Mouse (Mus musculus) brain, embryonic 14.5 days (tissue): Measurements from ENCODE around the gene Ccdc17.

Source experiments
- CTCF ChIP-seq: fragments of 200-500 bp; IDR thresholded peaks from 2 replicates; pipeline ENCODE4 v1.5.1; 2012; ENCODE audit warnings: inconsistent platforms, mild to moderate bottlenecking, moderate library complexity, borderline replicate concordance; ENCODE audit not compliant: insufficient read depth, insufficient read length; ENCODE audit errors: extremely low read depth
- POLR2A ChIP-seq: fragments of 200-500 bp; IDR thresholded peaks from 2 replicates; pipeline ENCODE4 v1.6.1; 2012; ENCODE audit warnings: mild to moderate bottlenecking, inconsistent platforms, borderline replicate concordance; ENCODE audit not compliant: poor library complexity, insufficient read depth, insufficient read length, severe bottlenecking; ENCODE audit errors: extremely low read depth

DNA sequence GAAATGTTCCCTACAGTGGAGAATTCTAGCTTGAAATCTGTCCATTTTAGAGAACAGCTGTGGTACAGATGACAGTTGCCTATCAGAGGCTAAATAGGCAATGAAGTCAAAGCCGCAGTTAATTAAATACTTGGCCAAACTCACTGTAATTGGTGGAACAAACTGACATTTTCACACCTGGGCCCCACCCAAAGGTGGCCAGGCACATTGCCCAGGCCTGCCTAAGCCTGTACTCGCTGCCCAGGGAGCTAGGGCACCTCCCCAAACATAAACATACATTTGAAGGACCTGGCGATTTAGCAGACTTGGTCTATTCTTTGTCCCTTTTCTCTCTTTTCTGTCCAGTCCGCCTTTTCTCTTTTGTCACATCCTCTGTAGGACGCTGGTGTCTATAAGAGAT is at the start of gene Ccdc17:
- TF ChIP-seq POLR2A (no peak), CTCF (no peak)
